Mouse (Mus musculus): ENCODE results near the gene Akr1c18. TPM values are rescaled to one million over a fixed set of nuclear protein-coding genes. Genes with fewer than 3 reads are reported as not detected.

Gene Akr1c18
- total and polyA plus RNA-seq, 3 experiments: not detected

- H3K36me3 ChIP-seq (replicated peaks in 1 of 2; ENCODE audit: control insufficient read depth in 1 of 2, insufficient read depth in 1 of 2, low read length in 1 of 2): no peaks in the 10 kb centered on the region
- in situ Hi-C loops (cut with MboI; ENCODE audit: low pct_ligation_motif_present, low pct_unique_long_range_greater_than_20kb, low sequenced_read_pairs): no loop called here
- H3K9me3 ChIP-seq (replicated peaks; ENCODE audit: low read length): no peaks in the 10 kb centered on the region
- DNase-seq (ENCODE audit: extremely low read depth): no peak
- H3K9ac ChIP-seq (ENCODE audit: insufficient read depth, low read depth): no peak overlapping the region
- H3K4me3 ChIP-seq (replicated peaks in 1 of 3; ENCODE audit: low read depth in 2 of 3, low read length in 2 of 3, poor library complexity in 1 of 3): no peak overlapping the region
- H3K27me3 ChIP-seq (replicated peaks): no peaks in the 10 kb centered on the region
- TF ChIP-seq JUN (IDR thresholded peaks at IDR 0.05; ENCODE audit: insufficient read depth, low read depth, low read length): no peak
- TF ChIP-seq TCF12 (IDR thresholded peaks at IDR 0.05; ENCODE audit: low read depth, low read length): no peak
- no peak for TF ChIP-seq MAX (IDR thresholded peaks at IDR 0.05; ENCODE audit: low read length)
- no peak for TF ChIP-seq MEF2A (IDR thresholded peaks at IDR 0.05; ENCODE audit: borderline replicate concordance, low read depth, low read length)
- TF ChIP-seq ZMIZ1 (IDR thresholded peaks at IDR 0.05; ENCODE audit: low read depth, low read length): no peak
- no peak for TF ChIP-seq POLR2A (IDR thresholded peaks at IDR 0.05; ENCODE audit: low read depth, low read length)
- no peak for TF ChIP-seq ZKSCAN1 (IDR thresholded peaks at IDR 0.05; ENCODE audit: borderline replicate concordance, low read depth, low read length)
- no peak for TF ChIP-seq E2F4 (IDR thresholded peaks at IDR 0.05; ENCODE audit: insufficient replicate concordance, low read depth, low read length)
- H3K79me2 ChIP-seq (replicated peaks; ENCODE audit: control insufficient read depth, extremely low read depth, insufficient read depth, poor library complexity, severe bottlenecking): no peaks in the 10 kb centered on the region
- dilution Hi-C loops (cut with MboI; ENCODE audit: extremely low pct_ligation_motif_present, extremely low pct_unique_long_range_greater_than_20kb, low sequenced_read_pairs): no loop called here
- H3K4me2 ChIP-seq (ENCODE audit: insufficient read depth, low read depth, poor library complexity, severe bottlenecking): no peak overlapping the region
- H3K27ac ChIP-seq (ENCODE audit: insufficient read depth, low read depth): no peak overlapping the region
- H3K4me1 ChIP-seq (ENCODE audit: control insufficient read depth in 1 of 2, insufficient read depth in 2 of 2): no peaks in the 10 kb centered on the region
Observed at GRCm38 (mm10) chr13:4102721-4103120, 47.7 kb downstream of the Akr1c18 start.

DNA sequence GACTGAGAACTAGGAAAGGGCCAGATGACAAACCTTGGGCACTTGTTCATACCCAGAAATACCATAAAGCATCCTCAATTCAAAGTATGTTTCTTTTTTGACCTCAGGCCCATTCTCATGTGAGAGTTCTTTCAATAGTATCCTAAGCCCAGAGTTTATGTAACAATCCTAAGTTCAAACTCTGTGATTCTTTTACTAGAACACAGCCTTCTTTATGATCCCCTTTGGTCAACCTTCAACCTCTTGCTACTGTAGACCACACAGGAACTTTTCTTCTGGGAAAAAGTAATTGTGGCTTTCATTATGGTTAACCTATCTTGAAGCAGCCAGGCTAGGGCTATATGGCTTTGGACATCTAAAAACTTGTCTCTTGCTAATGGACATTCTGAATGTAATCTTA, 48.8 kb downstream of the Akr1c18 start:
- Histone ChIP-seq H3K36me3 (replicated peaks in 1 of 2; ENCODE audit: control insufficient read depth in 1 of 2, insufficient read depth in 1 of 2, low read length in 1 of 2) (no peaks in the 10 kb centered on the region), H3K4me3 (replicated peaks in 1 of 3; ENCODE audit: low read depth in 2 of 3, low read length in 2 of 3, poor library complexity in 1 of 3) (no peak overlapping the region), H3K9me3 (replicated peaks; ENCODE audit: low read length) (no peaks in the 10 kb centered on the region), H3K4me1 (ENCODE audit: control insufficient read depth in 1 of 2, insufficient read depth in 2 of 2) (no peaks in the 10 kb centered on the region), H3K9ac (ENCODE audit: insufficient read depth, low read depth) (no peak overlapping the region), H3K79me2 (replicated peaks; ENCODE audit: control insufficient read depth, extremely low read depth, insufficient read depth, poor library complexity, severe bottlenecking) (no peaks in the 10 kb centered on the region), H3K4me2 (ENCODE audit: insufficient read depth, low read depth, poor library complexity, severe bottlenecking) (no peak overlapping the region), H3K27me3 (replicated peaks) (no peaks in the 10 kb centered on the region), H3K27ac (ENCODE audit: insufficient read depth, low read depth) (no peak overlapping the region)
- TF ChIP-seq SIN3A (IDR thresholded peaks at IDR 0.05; ENCODE audit: low read length) (no peak), ZKSCAN1 (IDR thresholded peaks at IDR 0.05; ENCODE audit: borderline replicate concordance, low read depth, low read length) (no peak), CHD2 (IDR thresholded peaks at IDR 0.05; ENCODE audit: low read length) (no peak), ZNF384 (IDR thresholded peaks at IDR 0.05; ENCODE audit: low read depth, low read length) (no peak), HCFC1 (IDR thresholded peaks at IDR 0.05; ENCODE audit: low read depth, low read length) (no peak), MXI1 (IDR thresholded peaks at IDR 0.05; ENCODE audit: low read depth, low read length) (no peak), CTCF (conservative IDR thresholded peaks at IDR 0.05 in 1 of 2, IDR thresholded peaks at IDR 0.05 in 1 of 2; ENCODE audit: low read depth in 2 of 2, low read length in 2 of 2) (no peak), KAT2A (IDR thresholded peaks at IDR 0.05; ENCODE audit: insufficient replicate concordance, low read length) (no peak), EP300 (IDR thresholded peaks at IDR 0.05; ENCODE audit: low read length) (no peak)
- dilution Hi-C loops (cut with MboI; ENCODE audit: extremely low pct_ligation_motif_present, extremely low pct_unique_long_range_greater_than_20kb, low sequenced_read_pairs) (no loop called here), in situ Hi-C loops (cut with MboI; ENCODE audit: low pct_ligation_motif_present, low pct_unique_long_range_greater_than_20kb, low sequenced_read_pairs) (no loop called here)
- no peak for DNase-seq (ENCODE audit: extremely low read depth)

Other genes with a start within 250 kb of the Akr1c18 start
- gene Net1, start 232.4 kb downstream of the Akr1c18 start, total RNA-seq (2012; rRNA removed): 15.7 and 18.9 TPM in 2 replicates
- gene Net1, start 232.4 kb downstream of the Akr1c18 start, total RNA-seq (2014; rRNA removed): 22.7 and 24.2 TPM in 2 replicates
- 45.7 and 46.4 TPM in 2 replicates for gene Net1, start 232.4 kb downstream of the Akr1c18 start, polyA plus RNA-seq (2012; ENCODE audit: insufficient read length, low read depth)
- not detected in 2 replicates for gene Tubal3, start 232.4 kb downstream of the Akr1c18 start, total RNA-seq (2012; rRNA removed)
- 0.07 TPM in 1 of 2 replicates, not detected in the other for gene Tubal3, start 232.4 kb downstream of the Akr1c18 start, total RNA-seq (2014; rRNA removed)
- gene Tubal3, start 232.4 kb downstream of the Akr1c18 start, polyA plus RNA-seq (2012; ENCODE audit: insufficient read length, low read depth): not detected in 2 replicates
- gene Ucn3, start 205.3 kb downstream of the Akr1c18 start, total RNA-seq (2012; rRNA removed): not detected in 2 replicates
- not detected in 2 replicates for gene Ucn3, start 205.3 kb downstream of the Akr1c18 start, total RNA-seq (2014; rRNA removed)
- gene Ucn3, start 205.3 kb downstream of the Akr1c18 start, polyA plus RNA-seq (2012; ENCODE audit: insufficient read length, low read depth): not detected in 2 replicates
- gene Akr1c14, start 101.6 kb downstream of the Akr1c18 start, total RNA-seq (2012; rRNA removed): not detected in 2 replicates
- gene Akr1c14, start 101.6 kb downstream of the Akr1c18 start, total RNA-seq (2014; rRNA removed): not detected in 2 replicates
- not detected in 2 replicates for gene Akr1c14, start 101.6 kb downstream of the Akr1c18 start, polyA plus RNA-seq (2012; ENCODE audit: insufficient read length, low read depth)
- gene Akr1c13, start 40.5 kb upstream of the Akr1c18 start, total RNA-seq (2012; rRNA removed): 39.1 and 42.1 TPM in 2 replicates
- 76.3 and 80.4 TPM in 2 replicates for gene Akr1c13, start 40.5 kb upstream of the Akr1c18 start, total RNA-seq (2014; rRNA removed)
- 36.5 and 51.0 TPM in 2 replicates for gene Akr1c13, start 40.5 kb upstream of the Akr1c18 start, polyA plus RNA-seq (2012; ENCODE audit: insufficient read length, low read depth)
- gene Akr1c19, start 78.0 kb upstream of the Akr1c18 start, total RNA-seq (2012; rRNA removed): not detected in 2 replicates
- gene Akr1c19, start 78.0 kb upstream of the Akr1c18 start, total RNA-seq (2014; rRNA removed): not detected in 2 replicates
- gene Akr1c19, start 78.0 kb upstream of the Akr1c18 start, polyA plus RNA-seq (2012; ENCODE audit: insufficient read length, low read depth): not detected in 2 replicates
- gene Akr1c12, start 128.8 kb upstream of the Akr1c18 start, total RNA-seq (2012; rRNA removed): 28.1 and 33.3 TPM in 2 replicates
- 23.9 and 30.2 TPM in 2 replicates for gene Akr1c12, start 128.8 kb upstream of the Akr1c18 start, total RNA-seq (2014; rRNA removed)
- gene Akr1c12, start 128.8 kb upstream of the Akr1c18 start, polyA plus RNA-seq (2012; ENCODE audit: insufficient read length, low read depth): 31.3 and 35.2 TPM in 2 replicates